Mouse (Mus musculus) limb, embryonic 15.5 days (tissue): ENCODE data around the gene S100a3. TPM values are rescaled to one million over a fixed set of nuclear protein-coding genes. Genes with fewer than 3 reads are reported as not detected.

ENCODE experiments used
- ATAC-seq: fragments of 200-750 bp; cut with Nextera tagmentation; 2 replicates; pipeline ENCODE4 v1.8.0; 2017; ENCODE audit warnings: low read depth, moderate TSS enrichment; ENCODE audit not compliant: insufficient number of reproducible peaks, low FRiP score, low TSS enrichment
- H3K27ac ChIP-seq: fragments of 300-500 bp; sonication (generic); 2 replicates; pipeline ENCODE4 v1.5.1; 2015; ENCODE audit warnings: moderate library complexity, mild to moderate bottlenecking, inconsistent platforms
- H3K27me3 ChIP-seq: fragments of 300-500 bp; sonication (generic); 2 replicates; pipeline ENCODE4 v1.6.1; 2015; ENCODE audit warnings: inconsistent platforms
- H3K36me3 ChIP-seq: fragments of 300-500 bp; sonication (generic); 2 replicates; pipeline ENCODE4 v1.6.1; 2015; ENCODE audit warnings: inconsistent platforms
- H3K4me1 ChIP-seq: fragments of 300-500 bp; sonication (generic); 2 replicates; pipeline ENCODE4 v1.6.1; 2015; ENCODE audit warnings: inconsistent platforms
- H3K4me2 ChIP-seq: fragments of 300-500 bp; sonication (generic); 2 replicates; pipeline ENCODE4 v1.6.1; 2015; ENCODE audit warnings: mild to moderate bottlenecking, inconsistent platforms
- H3K4me3 ChIP-seq: fragments of 300-500 bp; sonication (generic); 2 replicates; pipeline ENCODE4 v1.5.1; 2015; ENCODE audit warnings: mild to moderate bottlenecking, inconsistent platforms
- H3K9ac ChIP-seq: fragments of 300-500 bp; sonication (generic); 2 replicates; pipeline ENCODE4 v1.6.1; 2015; ENCODE audit warnings: inconsistent platforms
- H3K9me3 ChIP-seq: fragments of 300-500 bp; sonication (generic); 2 replicates; pipeline ENCODE4 v1.6.1; 2016; ENCODE audit warnings: inconsistent platforms
- WGBS: fragments of 180-500 bp; shearing (Covaris S2); methylation state at CpG from one replicate; pipeline ENCODE4 v1.1.7; 2015; 5-methylcytosine and 5-hydroxymethylcytosine counted together
- polyA plus RNA-seq: library from polyadenylated mRNA; unstranded; fragments of >200 nt; fragmentation: Nextera tagmentation; extraction: Ambion mirVana; gene quantifications from 2 replicates; pipeline ENCODE4 v1.2.1, GENCODE M21; 2015

S100a3 gene
- polyA plus RNA-seq, 1 experiment from 2014 or later: 1.8 TPM

DNA sequence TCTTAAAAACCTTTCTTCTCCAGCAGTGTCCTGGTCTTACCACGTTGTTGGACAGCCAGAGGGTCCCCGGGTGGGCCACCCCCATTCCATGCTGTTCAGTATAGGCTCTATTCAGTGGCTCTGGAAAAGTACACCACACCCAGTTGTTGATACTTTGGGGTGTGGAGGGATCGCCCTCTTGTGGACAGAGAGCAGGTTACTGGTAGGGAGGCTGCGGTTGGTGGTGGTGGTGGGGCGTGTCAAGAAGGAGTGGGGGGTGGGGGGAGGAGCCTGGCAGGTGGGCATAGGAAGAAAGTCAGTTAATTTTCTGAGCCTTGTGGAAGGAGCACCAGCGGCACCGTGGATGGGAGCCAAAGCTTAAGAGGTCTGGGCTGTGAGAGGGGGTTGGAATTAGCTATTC is 55.0 kb downstream of the S100a3 start:
- Histone ChIP-seq H3K4me1 (peaks cover 33% of the 10 kb centered on the region), H3K36me3 (no peaks in the 10 kb centered on the region), H3K9me3 (no peaks in the 10 kb centered on the region), H3K4me2 (peak overlapping the region; percentile 12; the same call in 1 of the 2 replicates), H3K4me3 (no peak overlapping the region), H3K27me3 (no peaks in the 10 kb centered on the region), H3K9ac (no peak overlapping the region), H3K27ac (no peak overlapping the region; the same call in 1 of the 2 replicates)
- ATAC-seq: peak; percentile 73; the same call in 1 of the 2 replicates
- 6% methylated on average over 7 of the region's 7 CpGs for WGBS

DNA sequence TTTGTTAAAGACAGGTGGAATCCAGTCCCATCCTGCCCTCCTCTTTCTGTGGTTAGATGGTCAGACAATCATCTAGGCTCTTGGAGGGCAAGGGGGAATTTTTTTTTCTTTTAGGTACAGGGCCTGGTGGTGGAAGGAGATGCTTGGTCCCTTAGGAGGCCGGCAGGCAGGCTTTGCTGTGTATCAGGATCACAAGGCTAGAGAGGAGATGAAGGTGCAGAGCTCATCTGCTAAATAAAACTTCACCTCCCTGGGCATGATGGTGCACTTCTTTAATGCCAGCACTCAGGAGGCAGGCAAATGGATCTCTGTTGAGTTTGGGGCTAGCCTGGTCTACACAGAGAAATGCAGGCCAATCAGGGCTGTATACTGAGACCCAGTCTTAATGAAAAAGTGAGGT is 55.5 kb downstream of the S100a3 start:
- H3K9ac ChIP-seq: no peak overlapping the region
- H3K36me3 ChIP-seq: no peaks in the 10 kb centered on the region
- no peaks in the 10 kb centered on the region for H3K27me3 ChIP-seq
- no peaks in the 10 kb centered on the region for H3K9me3 ChIP-seq
- peaks cover 33% of the 10 kb centered on the region for H3K4me1 ChIP-seq
- peak overlapping the region; percentile 12; the same call in 1 of the 2 replicates for H3K4me2 ChIP-seq
- no peak overlapping the region for H3K4me3 ChIP-seq
- H3K27ac ChIP-seq: no peak overlapping the region
- no peak for ATAC-seq
- 76% methylated on average over 1 of the region's 1 CpGs for WGBS

DNA sequence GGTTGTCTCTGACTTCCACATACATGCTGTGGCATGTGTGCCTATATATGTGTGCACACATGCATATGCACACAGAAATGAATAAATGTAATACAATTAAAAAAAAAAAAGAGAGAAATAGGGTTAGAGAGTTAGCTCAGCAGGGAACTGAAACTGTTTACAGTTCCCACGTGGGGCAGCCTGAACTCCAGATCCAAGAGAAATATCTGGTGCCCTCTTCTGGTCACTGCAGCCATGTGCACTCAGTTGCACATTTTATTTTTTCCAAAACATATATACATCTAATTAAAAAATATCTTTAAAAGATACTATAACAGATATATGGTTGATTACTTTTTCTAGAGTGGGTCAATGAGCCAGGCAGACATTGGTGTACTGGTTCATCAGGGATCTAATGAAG is 57.2 kb downstream of the S100a3 start:
- 23% methylated on average over 1 of the region's 1 CpGs for WGBS
- Histone ChIP-seq H3K9ac (no peak overlapping the region), H3K27me3 (no peaks in the 10 kb centered on the region), H3K9me3 (no peaks in the 10 kb centered on the region), H3K4me2 (no peak overlapping the region), H3K36me3 (no peaks in the 10 kb centered on the region), H3K27ac (no peak overlapping the region), H3K4me1 (peaks cover 32% of the 10 kb centered on the region), H3K4me3 (no peak overlapping the region)
- no peak for ATAC-seq

DNA sequence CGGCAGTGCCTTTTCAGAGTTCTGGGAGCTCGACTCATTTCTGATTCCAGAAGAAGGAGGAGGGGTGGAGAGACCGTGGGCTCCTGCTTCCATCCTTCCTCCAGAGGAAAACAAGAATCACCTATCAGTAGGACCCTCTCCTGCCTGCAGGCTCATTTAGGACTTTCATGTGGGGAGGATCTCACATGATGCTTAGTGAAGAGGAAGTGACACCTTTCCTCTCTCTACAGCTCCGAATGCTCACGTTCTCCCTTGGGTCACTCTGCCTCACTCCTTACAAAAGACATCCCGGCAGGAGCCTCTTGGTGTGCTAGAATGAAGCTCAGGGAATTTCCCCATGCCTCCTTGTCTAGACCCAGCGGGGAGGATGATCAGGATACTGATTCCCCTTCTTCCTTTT is 61.2 kb downstream of the S100a3 start:
- no peak overlapping the region for H3K27ac ChIP-seq
- H3K9me3 ChIP-seq: no peaks in the 10 kb centered on the region
- H3K27me3 ChIP-seq: no peaks in the 10 kb centered on the region
- ATAC-seq: no peak
- peaks cover 11% of the 10 kb centered on the region for H3K4me1 ChIP-seq
- no peaks in the 10 kb centered on the region for H3K36me3 ChIP-seq
- H3K4me2 ChIP-seq: no peak overlapping the region
- 47% methylated on average over 7 of the region's 7 CpGs for WGBS
- H3K9ac ChIP-seq: no peak overlapping the region
- H3K4me3 ChIP-seq: no peak overlapping the region

DNA sequence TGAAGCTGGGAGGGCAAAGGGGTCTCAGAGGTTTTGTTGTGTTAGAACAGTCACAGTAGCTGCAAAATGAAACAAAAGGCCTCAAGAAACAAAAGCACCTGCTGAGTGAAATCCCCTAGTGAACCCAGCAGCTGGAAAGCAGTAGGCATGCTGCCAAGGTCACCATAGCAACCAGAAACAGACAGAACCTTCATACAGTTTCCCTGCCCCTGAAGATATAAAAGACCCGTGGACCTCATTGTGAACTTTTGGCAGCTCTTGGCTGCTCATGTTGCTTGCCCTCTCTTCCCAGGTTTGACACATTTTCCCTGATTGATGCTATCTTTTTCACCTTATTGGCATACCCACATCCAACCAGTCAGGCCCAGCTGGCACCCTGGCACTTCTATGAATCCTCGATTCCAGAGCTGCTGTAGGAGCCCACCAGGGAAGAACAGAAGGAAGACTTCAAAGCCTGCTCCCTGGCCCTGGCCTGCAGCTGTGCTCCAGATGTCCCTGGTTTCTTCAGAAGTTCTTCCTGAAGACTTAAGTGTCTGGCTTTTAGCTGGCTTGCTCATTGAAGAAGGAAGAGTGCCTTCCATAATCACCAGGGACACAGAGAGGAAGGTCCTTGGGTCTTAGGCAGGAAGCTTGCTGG is 63.2 kb downstream of the S100a3 start:
- H3K27me3 ChIP-seq: no peaks in the 10 kb centered on the region
- no peak overlapping the region for H3K4me2 ChIP-seq
- H3K4me3 ChIP-seq: no peak overlapping the region
- no peak overlapping the region for H3K9ac ChIP-seq
- ATAC-seq: 0 out of 2 replicates have a peak, but pooled peaks have one; percentile 19
- peaks cover 11% of the 10 kb centered on the region for H3K4me1 ChIP-seq
- H3K9me3 ChIP-seq: no peaks in the 10 kb centered on the region
- WGBS: 9% methylated on average over 2 of the region's 2 CpGs
- peak overlapping the region; percentile 57; the same call in 1 of the 2 replicates for H3K27ac ChIP-seq
- H3K36me3 ChIP-seq: no peaks in the 10 kb centered on the region

DNA sequence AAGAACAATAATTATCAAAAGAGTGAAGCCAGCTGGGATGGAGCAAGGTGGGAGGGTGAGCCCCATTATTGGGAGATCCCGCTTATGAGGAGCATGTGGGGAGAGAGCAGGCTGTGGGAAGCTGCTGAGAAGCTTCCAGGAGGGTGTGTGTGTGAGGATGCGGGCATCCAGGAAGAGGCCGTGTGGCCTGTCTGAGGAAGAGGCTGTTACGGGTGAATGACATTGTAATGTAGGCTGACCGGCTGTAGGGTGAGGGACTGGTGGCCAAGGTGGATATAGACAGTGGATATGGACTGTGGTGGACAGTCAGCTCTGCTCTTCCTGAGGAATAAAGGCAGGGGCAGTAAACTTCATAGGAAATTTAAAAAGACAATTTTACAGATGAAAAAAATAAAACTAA is 65.1 kb downstream of the S100a3 start:
- H3K4me2 ChIP-seq: no peak overlapping the region
- H3K27me3 ChIP-seq: no peaks in the 10 kb centered on the region
- no peaks in the 10 kb centered on the region for H3K9me3 ChIP-seq
- no peaks in the 10 kb centered on the region for H3K36me3 ChIP-seq
- H3K27ac ChIP-seq: no peak overlapping the region
- no peak overlapping the region for H3K4me3 ChIP-seq
- 77% methylated on average over 5 of the region's 5 CpGs for WGBS
- ATAC-seq: no peak
- H3K4me1 ChIP-seq: peaks cover 11% of the 10 kb centered on the region
- no peak overlapping the region for H3K9ac ChIP-seq

DNA sequence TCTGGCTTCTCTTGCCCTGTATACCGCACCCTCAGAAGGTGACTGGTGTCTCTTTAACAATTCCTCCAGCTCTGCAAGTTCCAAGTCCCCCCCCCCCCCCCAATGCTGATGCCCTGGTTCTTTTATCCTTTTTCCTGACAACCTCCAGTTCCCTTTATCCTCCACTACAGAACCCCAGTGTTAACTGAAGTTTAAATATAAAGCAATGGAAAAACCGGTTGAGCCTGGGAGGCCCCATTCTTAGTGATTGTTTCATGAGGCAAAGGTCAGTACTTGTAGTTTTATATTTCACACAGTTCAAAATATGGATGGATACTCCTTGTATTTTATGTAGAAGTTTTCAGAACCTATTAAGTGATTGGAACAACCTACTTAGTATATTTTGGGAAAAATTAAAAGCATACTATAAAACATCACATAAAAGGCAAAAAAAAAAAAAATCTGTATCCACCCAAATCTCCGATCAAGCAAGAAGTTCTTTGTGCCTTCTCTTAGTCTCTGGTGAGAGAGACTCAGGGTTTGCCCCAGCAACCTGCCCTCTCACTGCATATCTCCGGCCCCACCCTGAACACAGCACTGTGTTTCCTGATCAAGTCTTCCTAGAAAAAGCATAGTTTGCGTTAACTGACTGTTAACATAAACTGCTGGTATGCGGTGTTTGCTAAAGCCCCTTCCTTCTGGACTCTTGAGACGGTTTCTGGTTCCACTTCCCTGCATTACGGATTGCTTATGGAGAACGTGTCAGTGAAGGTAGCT is 66.1 kb downstream of the S100a3 start:
- ATAC-seq: no peak

DNA sequence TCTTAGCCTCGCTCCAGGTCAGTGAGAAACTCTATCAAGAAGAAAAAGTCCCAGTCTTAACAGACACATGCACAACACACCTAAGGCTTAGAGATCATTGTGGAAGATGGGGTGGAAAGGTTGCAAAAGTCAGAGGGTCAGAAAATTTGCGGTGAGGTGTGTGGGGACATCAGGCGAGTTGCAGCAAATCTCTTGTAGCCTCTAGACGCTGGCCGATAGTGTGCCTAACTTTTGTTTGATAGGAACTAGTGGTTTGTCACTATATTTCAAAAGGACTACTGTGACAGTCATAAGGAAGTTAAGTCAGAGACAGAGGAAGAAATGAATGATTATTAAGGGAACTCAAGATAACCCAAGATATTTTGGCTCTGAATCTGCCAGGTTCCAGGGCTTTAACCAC is 67.0 kb downstream of the S100a3 start:
- ATAC-seq: no peak
- H3K27me3 ChIP-seq: no peaks in the 10 kb centered on the region
- WGBS: 89% methylated on average over 5 of the region's 5 CpGs
- H3K4me1 ChIP-seq: peaks cover 11% of the 10 kb centered on the region
- H3K9me3 ChIP-seq: no peaks in the 10 kb centered on the region
- H3K4me2 ChIP-seq: no peak overlapping the region
- H3K4me3 ChIP-seq: no peak overlapping the region
- H3K27ac ChIP-seq: no peak overlapping the region
- no peak overlapping the region for H3K9ac ChIP-seq
- no peaks in the 10 kb centered on the region for H3K36me3 ChIP-seq

More for the DNA sequence above, 66.1 kb downstream of the S100a3 start:
- Histone ChIP-seq H3K36me3 (no peaks in the 10 kb centered on the region), H3K4me3 (no peak overlapping the region), H3K9me3 (no peaks in the 10 kb centered on the region), H3K27ac (no peak overlapping the region), H3K4me2 (no peak overlapping the region), H3K9ac (no peak overlapping the region), H3K27me3 (no peaks in the 10 kb centered on the region), H3K4me1 (peaks cover 11% of the 10 kb centered on the region)
- WGBS: 65% methylated on average over 9 of the region's 9 CpGs

DNA sequence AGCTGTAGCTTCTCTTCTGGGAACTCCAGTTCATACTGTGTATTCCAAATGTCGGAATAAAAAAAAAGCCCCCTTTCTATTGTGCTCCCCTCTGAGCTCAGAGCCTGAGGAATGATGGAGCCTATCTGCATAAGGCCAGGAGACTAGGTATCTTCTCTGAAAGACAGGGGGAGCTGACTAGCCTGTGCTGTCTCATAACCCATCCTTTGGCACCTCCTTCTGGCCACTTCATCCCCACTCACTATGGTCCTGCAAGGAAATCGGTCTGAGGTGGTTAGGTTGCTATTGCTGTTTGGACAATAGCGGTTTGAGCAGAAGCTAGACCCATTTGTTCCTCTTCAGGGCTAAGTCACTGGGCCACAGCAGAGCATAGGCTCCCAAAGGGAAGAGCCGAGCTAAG is 67.4 kb downstream of the S100a3 start:
- no peaks in the 10 kb centered on the region for H3K36me3 ChIP-seq
- H3K4me1 ChIP-seq: peaks cover 11% of the 10 kb centered on the region
- H3K27ac ChIP-seq: no peak overlapping the region
- no peaks in the 10 kb centered on the region for H3K9me3 ChIP-seq
- no peak overlapping the region for H3K9ac ChIP-seq
- H3K4me3 ChIP-seq: no peak overlapping the region
- H3K27me3 ChIP-seq: no peaks in the 10 kb centered on the region
- no peak for ATAC-seq
- no peak overlapping the region for H3K4me2 ChIP-seq
- WGBS: 66% methylated on average over 4 of the region's 4 CpGs

DNA sequence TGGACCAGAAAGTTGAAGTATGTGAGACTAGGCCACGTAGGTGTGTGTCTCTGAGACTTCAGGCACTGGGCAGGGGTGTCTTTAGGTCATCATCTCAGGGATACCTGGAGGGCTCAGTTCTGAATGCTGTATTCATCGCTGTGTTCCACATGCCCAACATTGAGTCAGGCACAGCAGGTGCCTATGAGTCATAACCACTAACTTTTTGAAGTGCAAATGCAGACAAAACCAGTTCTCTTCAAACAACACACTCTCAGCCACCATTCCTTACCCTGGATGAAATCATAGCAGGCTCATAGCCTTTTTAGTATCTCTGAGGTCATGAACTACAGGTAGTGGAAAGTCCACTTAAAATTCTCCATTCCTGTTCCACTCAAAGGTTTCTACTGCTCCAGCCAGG is 68.9 kb downstream of the S100a3 start:
- Histone ChIP-seq H3K36me3 (no peaks in the 10 kb centered on the region), H3K9me3 (no peaks in the 10 kb centered on the region), H3K9ac (no peak overlapping the region), H3K4me3 (no peak overlapping the region), H3K4me2 (no peak overlapping the region), H3K27me3 (no peaks in the 10 kb centered on the region), H3K4me1 (no peaks in the 10 kb centered on the region), H3K27ac (no peak overlapping the region)
- ATAC-seq: no peak
- WGBS: 69% methylated on average over 2 of the region's 2 CpGs

DNA sequence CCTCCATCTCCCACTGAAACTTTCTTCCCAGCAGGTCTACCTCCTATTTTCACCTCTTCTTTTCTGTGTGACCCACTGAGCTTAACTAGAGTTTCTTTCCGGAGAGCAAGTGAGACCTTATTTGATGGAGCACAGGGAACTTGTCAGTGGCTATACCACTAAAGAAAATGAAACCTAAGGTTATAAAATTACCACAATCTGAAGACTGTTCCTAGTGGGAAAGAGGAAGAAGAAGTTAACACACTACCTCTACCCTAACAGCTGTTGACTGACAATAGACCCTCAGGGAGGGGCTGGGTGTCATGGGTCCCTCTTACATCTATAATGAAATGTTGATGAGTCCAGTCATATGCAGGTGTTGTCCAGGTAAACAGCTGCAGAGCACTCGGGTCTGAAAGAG is 71.6 kb downstream of the S100a3 start:
- H3K27ac ChIP-seq: no peak overlapping the region
- no peak overlapping the region for H3K4me3 ChIP-seq
- no peak overlapping the region for H3K9ac ChIP-seq
- H3K36me3 ChIP-seq: no peaks in the 10 kb centered on the region
- 67% methylated on average over 2 of the region's 2 CpGs for WGBS
- ATAC-seq: no peak
- no peaks in the 10 kb centered on the region for H3K27me3 ChIP-seq
- no peaks in the 10 kb centered on the region for H3K9me3 ChIP-seq
- no peak overlapping the region for H3K4me2 ChIP-seq
- H3K4me1 ChIP-seq: no peaks in the 10 kb centered on the region

DNA sequence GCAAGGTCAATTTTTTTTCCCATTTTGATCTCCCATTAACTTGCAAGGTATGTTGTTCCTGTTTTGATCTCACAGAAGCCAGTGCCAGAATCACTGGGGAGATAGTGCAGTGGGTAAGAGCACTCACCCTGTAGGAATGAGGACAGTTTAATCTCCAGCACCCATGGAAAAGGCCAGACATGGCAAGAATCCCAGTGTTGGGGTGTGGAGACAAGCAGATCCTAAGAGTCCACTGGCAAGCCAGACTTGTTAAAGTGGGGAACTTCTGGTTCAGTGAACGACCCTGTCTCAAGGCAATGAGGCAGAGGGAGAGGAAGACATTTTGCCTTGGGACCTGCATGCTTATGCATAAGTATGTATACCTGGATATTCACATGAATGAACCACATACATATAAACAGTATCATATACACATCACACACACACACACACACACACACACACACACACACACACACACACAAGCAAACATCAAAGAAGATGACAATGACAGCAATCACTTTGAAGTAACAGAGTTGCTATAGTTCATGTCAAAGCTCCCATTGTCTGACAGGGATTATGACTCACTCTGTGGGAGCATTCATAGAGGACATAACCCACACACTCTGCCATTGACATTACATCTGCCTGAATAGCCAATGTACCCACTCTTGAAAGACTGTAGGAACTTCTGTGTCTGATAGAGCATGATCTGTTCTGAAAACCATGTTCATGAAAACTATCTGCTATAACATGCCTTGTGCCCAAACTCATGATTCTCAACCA is 78.3 kb downstream of the S100a3 start:
- H3K4me1 ChIP-seq: no peaks in the 10 kb centered on the region
- no peak overlapping the region for H3K4me3 ChIP-seq
- no peak overlapping the region for H3K9ac ChIP-seq
- ATAC-seq: no peak
- no peak overlapping the region for H3K4me2 ChIP-seq
- no peaks in the 10 kb centered on the region for H3K36me3 ChIP-seq
- H3K27me3 ChIP-seq: no peaks in the 10 kb centered on the region
- no peaks in the 10 kb centered on the region for H3K9me3 ChIP-seq
- WGBS: 83% methylated on average over 1 of the region's 1 CpGs
- no peak overlapping the region for H3K27ac ChIP-seq
